Mouse (Mus musculus): ENCODE measurements around the gene Muc2.
"Not testable (repeated sequence)": the region's sequence is repeated elsewhere in the genome, so short reads cannot be mapped to it uniquely, and the experiment has no call there.

Muc2 gene

DNA sequence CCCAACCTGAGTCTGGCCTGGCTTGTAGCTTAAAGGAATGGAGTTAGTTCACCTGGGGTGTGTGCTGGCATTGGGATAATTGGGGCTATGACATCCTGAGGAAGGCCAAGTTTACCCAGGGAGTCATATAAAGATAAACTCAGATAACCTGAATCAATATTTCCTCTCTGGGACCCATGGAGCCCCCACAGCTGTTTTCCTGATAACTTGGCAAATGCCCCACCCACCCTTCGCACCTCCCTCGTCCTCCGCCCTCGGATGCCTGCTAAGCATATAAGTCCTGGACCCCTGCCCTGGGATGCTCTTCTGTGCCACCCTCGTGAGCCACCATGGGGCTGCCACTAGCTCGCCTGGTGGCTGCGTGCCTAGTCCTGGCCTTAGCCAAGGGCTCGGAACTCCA, at the start of gene Muc2:
Gene Muc2, plus strand, starts transcription at position 301 of the 400 bp plus-strand sequence.
- no peak for DNase-seq

- no peak for DNase-seq
Measured at GRCm38 (mm10) chr7:141642375-141642774, 47.8 kb upstream of the Muc2 start.

- DNase-seq: no peak
Measured at GRCm38 (mm10) chr7:141643160-141643559, 47.0 kb upstream of the Muc2 start.

DNA sequence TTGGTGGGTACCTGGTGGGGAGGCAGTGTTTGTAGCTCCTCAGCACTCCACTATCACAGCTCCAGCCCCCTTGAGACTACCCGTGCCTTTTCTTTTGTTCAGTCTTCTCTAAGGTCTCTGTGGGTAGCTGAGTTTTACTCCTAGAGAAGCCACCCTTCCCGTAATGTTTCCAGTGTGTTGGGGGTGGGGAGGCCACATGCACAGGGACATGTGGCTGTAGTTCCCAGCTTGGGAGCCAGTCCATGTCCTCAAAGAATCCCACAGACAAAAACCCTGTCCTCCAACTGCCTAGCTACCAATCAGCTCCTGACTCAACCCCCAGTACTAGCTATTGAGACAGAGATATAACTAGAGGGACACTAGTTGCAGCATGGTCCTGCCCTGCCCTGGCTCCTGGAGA, 43.1 kb upstream of the Muc2 start:
- DNase-seq: no peak

DNA sequence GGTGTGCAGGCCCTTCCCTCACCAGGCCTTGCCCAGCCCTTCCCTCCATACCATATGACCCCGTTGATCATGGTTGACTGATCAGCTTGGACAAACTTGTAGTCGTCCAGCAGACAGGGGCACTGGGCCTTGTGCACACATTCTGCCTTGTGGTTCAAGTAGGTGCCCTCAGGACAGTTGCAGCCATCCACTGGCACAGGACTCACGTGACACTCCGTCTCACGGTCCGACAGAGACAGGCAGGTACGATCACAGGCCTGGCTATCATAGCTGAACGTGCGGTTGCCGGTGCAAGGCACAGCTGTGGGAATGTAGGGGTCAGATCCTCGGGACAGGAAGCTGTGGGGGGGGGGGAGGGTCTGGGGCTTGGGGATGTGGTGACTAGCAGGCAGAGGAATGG, 42.3 kb upstream of the Muc2 start:
- no peak for DNase-seq

DNA sequence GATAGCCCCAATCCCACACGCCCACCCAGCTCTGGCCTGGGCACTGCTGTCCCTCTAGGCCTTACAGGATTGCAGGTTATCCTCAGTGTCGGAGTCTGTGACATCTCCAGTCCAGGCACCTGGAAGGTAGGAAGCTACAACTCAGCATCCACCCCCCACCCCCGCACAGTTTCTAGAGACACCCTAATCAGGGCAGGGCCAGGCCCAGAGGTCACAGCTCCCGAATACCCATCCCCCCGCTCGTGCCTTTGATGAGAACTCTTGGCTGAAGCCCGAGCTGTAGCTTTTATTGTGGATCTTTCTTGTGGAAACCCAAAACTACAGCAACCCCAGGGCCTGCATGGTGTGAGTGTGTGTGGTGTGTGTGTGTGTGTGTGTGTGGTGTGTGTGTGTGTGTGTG, 37.9 kb upstream of the Muc2 start:
- DNase-seq: no peak

DNA sequence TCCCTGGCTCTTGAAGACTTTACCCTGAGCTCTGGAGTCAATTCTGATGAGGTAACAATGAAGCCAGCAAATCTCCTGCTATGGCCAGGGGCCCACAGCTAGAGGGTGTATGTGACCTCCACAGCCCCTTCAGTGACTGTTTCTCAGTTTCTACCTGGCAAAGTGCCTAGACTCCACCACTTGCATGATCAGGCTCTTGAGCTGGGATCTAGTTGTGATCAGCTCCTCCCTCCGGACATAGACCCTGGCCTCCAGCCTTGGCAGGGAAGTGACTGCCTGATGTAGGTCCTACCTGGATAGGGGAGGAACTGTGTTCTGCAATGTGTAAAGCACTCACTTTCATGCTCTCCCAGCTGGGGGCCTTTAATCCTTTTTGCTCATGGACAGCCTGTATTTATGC, 29.8 kb upstream of the Muc2 start:
- DNase-seq: no peak

DNA sequence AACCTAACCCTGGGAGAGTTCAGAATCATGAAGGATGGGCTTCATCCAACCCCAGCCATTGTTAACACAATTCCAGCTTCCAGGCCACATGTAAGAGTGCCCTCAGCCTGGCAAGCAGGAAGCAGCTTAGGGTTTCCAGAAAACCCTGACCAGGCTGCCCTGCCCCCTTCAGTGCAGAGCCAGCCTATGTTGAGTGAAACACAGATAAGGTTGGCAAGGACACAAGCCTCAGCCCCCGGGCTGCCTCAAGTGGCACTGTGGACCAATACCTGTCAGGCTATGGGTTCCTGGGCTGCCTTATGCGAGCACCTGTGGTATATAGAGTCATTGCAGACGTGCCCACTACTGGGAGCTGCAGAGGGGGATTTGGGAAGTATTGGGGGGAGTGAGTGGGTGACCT, 28.7 kb upstream of the Muc2 start:
- no peak for DNase-seq

- DNase-seq: no peak
Measured at GRCm38 (mm10) chr7:141662223-141662622, 27.9 kb upstream of the Muc2 start.

DNA sequence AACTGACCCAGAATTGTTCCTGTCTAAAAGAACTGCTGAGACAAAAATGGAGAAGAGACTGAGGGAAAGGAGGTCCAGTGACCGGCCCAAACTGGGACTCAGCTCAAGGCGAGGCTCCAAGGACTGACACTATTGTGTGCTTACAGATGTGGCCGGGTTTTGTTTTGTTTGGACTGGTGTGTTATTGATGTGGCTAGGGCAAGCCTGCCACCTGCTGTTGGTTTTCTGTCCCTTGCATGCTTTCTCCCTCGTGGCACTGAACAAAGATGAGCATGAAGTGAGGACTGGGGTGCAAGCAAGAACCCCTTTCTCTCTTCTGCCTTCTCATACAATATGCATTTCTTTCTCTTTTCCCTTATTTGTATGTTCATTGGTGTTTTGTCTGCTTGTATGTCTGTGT, 23.9 kb upstream of the Muc2 start:
- DNase-seq: peak; percentile 40

- not testable (repeated sequence) for DNase-seq
Measured at GRCm38 (mm10) chr7:141669097-141669496, 21.0 kb upstream of the Muc2 start.

DNA sequence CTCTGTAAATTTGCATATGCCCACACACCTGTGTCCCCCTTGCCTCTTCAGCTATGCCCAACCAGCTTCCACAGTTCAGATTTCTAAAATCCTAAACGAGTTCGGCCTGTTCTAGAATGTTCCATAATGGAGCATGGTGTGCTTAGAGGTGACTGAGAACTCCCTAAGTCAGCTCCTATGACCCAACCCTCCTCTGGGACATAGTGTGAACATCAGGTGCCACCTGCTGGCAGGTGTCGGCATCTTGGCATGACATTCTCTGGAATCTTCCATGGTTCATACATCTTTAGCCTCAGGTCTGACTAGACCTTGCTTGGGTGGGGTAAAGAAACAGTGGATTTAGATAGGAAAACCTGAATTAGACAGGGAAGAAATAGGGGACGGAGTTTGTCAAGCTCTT, 19.1 kb upstream of the Muc2 start:
- peak; percentile 25 for DNase-seq

GRCm38 (mm10) chr7:141671626-141672291, 18.4 kb upstream of the Muc2 start:
- DNase-seq: no peak

DNA sequence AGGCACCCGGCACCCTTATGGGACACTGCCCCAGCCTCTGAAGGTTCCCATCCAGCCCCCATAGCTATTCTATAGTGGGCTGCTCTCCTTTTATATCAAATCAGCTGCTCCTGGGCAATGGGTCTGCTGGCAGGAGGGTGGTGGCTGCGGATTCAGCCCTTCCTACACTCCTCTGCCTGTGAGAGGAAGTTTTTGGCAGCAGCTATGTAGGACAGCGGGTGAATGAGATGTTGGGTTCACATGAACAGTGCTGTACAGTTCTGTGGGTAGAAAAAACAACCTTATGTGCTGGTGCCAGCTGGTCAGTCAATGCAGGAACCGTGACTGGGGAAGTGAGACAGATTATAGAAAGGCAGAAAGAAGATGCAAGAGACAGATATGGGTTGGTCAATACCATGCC, 11.2 kb upstream of the Muc2 start:
- no peak for DNase-seq

DNA sequence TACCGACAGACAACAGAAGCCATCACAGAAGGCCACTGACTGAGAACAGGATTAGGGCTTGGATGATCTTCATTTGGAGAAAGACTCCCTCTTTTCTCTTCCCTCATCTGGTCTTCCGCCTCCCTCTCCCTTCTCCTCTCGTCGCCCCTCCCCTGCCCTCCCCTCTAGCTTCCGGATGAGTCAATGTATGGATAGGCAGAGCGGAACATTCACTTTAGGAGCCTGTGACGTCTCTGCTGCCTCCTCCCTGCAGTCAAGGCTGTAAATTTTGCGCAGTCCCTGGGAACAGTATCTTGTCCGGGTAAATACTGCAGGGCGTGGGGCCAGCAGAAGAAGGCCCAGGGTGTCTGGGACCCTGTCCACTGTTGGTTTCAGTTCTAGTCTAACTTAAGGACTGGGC, 2.8 kb upstream of the Muc2 start:
- DNase-seq: no peak

- no peak for DNase-seq
Measured at GRCm38 (mm10) chr7:141693591-141694273, 3.6 kb downstream of the Muc2 start.

GRCm38 (mm10) chr7:141694274-141694639, 4.1 kb downstream of the Muc2 start:
- no peak for DNase-seq

- DNase-seq: no peak
Measured at GRCm38 (mm10) chr7:141696538-141696937, 6.4 kb downstream of the Muc2 start.

GRCm38 (mm10) chr7:141699556-141700220, 9.5 kb downstream of the Muc2 start:
- no peak for DNase-seq

GRCm38 (mm10) chr7:141747451-141748100, 57.4 kb downstream of the Muc2 start:
- no peak for DNase-seq

GRCm38 (mm10) chr7:141752513-141752912, 62.4 kb downstream of the Muc2 start:
- no peak for DNase-seq

DNA sequence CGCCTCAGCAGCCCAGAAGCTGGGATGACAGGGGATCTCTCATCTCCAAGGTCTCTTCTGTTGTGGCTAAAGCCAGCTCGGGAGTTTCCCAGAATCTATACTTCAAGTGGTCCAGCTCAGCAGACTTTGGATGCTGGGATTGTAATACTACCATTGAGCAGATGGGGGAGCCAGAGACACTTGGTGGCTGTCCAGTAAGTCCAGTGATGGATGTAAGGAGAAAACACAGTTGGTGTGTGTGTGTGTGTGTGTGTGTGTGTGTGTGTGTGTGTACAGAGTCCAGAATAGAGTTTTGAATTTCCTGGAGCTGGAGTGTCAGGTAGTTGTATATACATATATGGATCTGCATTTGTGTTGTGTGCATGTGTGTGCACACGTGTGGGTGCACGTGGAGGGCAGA, 65.7 kb downstream of the Muc2 start:
- peak; percentile 68 for DNase-seq

- DNase-seq: no peak
Measured at GRCm38 (mm10) chr7:141758291-141758690, 68.2 kb downstream of the Muc2 start.

DNA sequence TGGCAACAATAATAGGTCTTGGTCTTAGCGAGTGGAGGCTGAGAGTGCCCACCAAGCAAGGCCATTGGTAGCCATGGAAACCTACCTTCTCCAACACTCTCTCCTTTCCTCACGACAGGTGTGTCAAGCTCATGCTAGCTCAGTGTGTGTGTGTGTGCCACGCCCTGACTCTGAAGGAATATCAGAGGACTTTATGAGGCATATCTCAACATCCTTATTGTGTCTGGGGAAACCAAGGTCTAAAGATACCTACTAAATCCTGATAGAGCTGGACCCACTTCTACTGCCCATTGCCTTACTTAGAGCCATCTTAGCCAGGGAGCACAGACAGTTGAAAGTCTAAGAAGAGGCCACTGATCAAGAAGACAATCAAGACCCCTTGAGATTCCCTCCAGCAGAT, 80.4 kb downstream of the Muc2 start:
- no peak for DNase-seq

Measured in cerebellum, adult 8-10 months (tissue).